14 mouse cellular contexts compared by ENCODE assay signal in the genomic region with DNA sequence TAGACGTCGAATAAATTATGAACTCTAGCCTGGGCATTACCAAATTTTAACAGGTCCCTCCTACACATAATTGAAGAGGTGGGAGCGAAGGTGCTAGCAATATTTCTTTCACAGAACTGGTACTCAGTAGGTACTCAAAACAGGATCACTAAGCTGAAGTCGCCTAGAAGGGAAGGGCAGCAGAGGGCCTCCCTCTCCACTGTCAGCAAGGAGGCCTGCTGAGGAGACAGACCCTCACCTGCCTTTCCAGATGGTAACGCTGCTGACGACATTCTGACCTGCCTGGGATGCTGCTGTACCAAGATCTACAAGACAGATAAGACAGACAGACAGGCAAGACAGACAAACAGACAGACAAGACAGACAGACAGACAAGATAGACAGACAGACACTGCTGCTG. TPM values are rescaled to one million over a fixed set of nuclear protein-coding genes. Genes with fewer than 3 reads are reported as not detected.
DNase-seq lines count a peak whose midpoint lies in the region; ATAC-seq and TF ChIP-seq lines count a peak whose summit lies in the region.
"Had no signal": no experiment of that assay in that cellular context is flagged by ENCODE, and none has a peak within 500 bp of the region (broad histone marks: within the 10 kb centered on the region; RNA-seq: fewer than 3 reads in every experiment).

No protein-coding gene starts in this region.

- H3K27me3 ChIP-seq in heart, embryonic 11.5 days (ENCODE audit: control insufficient read depth, insufficient read depth, low read length): no peaks in the 10 kb centered on the region
- no peaks in the 10 kb centered on the region for H3K27me3 ChIP-seq in lung, embryonic 16.5 days (ENCODE audit: control insufficient read depth, insufficient read depth, low read depth, low read length)
- no peaks in the 10 kb centered on the region for H3K27me3 ChIP-seq in embryonic facial prominence, embryonic 15.5 days
- no peaks in the 10 kb centered on the region for H3K27me3 ChIP-seq in thymus, adult 2 months (ENCODE audit: control insufficient read depth, insufficient read depth, low read length)
- H3K27me3 ChIP-seq: liver, embryonic 13.5 days; neural tube, embryonic 12.5 days had no signal

- 52% methylated on average over 6 of the region's 6 CpGs for WGBS in heart, embryonic 11.5 days (ENCODE audit: insufficient replicate concordance)
- 76% methylated on average over 6 of the region's 6 CpGs for WGBS in lung, embryonic 16.5 days
- 74% methylated on average over 6 of the region's 6 CpGs for WGBS in lung, adult 2 months
- 72% methylated on average over 6 of the region's 6 CpGs for WGBS in embryonic facial prominence, embryonic 15.5 days
- WGBS in thymus, adult 2 months: 73% methylated on average over 6 of the region's 6 CpGs

- no peak overlapping the region for H3K4me2 ChIP-seq in heart, embryonic 11.5 days
- H3K4me2 ChIP-seq in lung, embryonic 16.5 days (ENCODE audit: low read depth, low read length): no peak overlapping the region
- H3K4me2 ChIP-seq in embryonic facial prominence, embryonic 15.5 days (replicated peaks): no peak overlapping the region
- H3K4me2 ChIP-seq: liver, embryonic 13.5 days; neural tube, embryonic 12.5 days had no signal

- H3K4me1 ChIP-seq in heart, embryonic 11.5 days (ENCODE audit: control insufficient read depth, insufficient read depth, low read length): peaks cover 34% of the 10 kb centered on the region
- peaks cover 6% of the 10 kb centered on the region for H3K4me1 ChIP-seq in lung, embryonic 16.5 days (replicated peaks; ENCODE audit: control insufficient read depth, insufficient read depth, low read length)
- peaks cover 14% of the 10 kb centered on the region for H3K4me1 ChIP-seq in lung, adult 2 months (ENCODE audit: control insufficient read depth, insufficient read depth, low read length)
- peaks cover 22% of the 10 kb centered on the region for H3K4me1 ChIP-seq in embryonic facial prominence, embryonic 15.5 days
- no peaks in the 10 kb centered on the region for H3K4me1 ChIP-seq in thymus, adult 2 months (replicated peaks; ENCODE audit: control insufficient read depth, insufficient read depth, low read length)

- no peak for ATAC-seq in heart, embryonic 11.5 days (replicated peaks; ENCODE audit: insufficient number of reproducible peaks, low FRiP score, low TSS enrichment)
- ATAC-seq in lung, embryonic 16.5 days (ENCODE audit: low read depth): no peak
- no peak for ATAC-seq in embryonic facial prominence, embryonic 15.5 days (ENCODE audit: insufficient number of reproducible peaks, low FRiP score, low TSS enrichment, low read depth)

- H3K4me3 ChIP-seq in heart, embryonic 11.5 days (ENCODE audit: low read depth, low read length): no peak overlapping the region
- no peak overlapping the region for H3K4me3 ChIP-seq in lung, embryonic 16.5 days (ENCODE audit: low read length)
- H3K4me3 ChIP-seq in lung, adult 2 months (replicated peaks; ENCODE audit: extremely low read depth, low read depth, low read length): no peak overlapping the region
- H3K4me3 ChIP-seq in embryonic facial prominence, embryonic 15.5 days (replicated peaks): no peak overlapping the region
- no peak overlapping the region for H3K4me3 ChIP-seq in thymus, adult 2 months (ENCODE audit: control insufficient read depth, insufficient read depth, low read length)
- H3K4me3 ChIP-seq: liver, embryonic 13.5 days; neural tube, embryonic 12.5 days had no signal

- peak overlapping the region; percentile 84 for H3K27ac ChIP-seq in heart, embryonic 11.5 days (ENCODE audit: low read depth, low read length)
- H3K27ac ChIP-seq in lung, embryonic 16.5 days (ENCODE audit: low read length): peak overlapping the region; percentile 30; the same call in 1 of the 2 replicates
- H3K27ac ChIP-seq in embryonic facial prominence, embryonic 15.5 days (replicated peaks): peak overlapping the region; percentile 83
- H3K27ac ChIP-seq in thymus, adult 2 months (ENCODE audit: control insufficient read depth, insufficient read depth, low read length): no peak overlapping the region
- H3K27ac ChIP-seq: neural tube, embryonic 12.5 days had no signal

- DNase-seq in heart, postnatal 4 days: no peak
- DNase-seq in lung, adult 2 months: no peak
- peak; percentile 41 for DNase-seq in R1 (ENCODE audit: low read depth, low spot score)
- DNase-seq in thymus, adult 2 months: no peak
- DNase-seq: gastrocnemius, postnatal 36 days; kidney, adult 11 months; liver, embryonic 13.5 days had no signal

- H3K9ac ChIP-seq in heart, embryonic 11.5 days (ENCODE audit: low read depth, low read length): no peak overlapping the region
- no peak overlapping the region for H3K9ac ChIP-seq in lung, embryonic 16.5 days (ENCODE audit: low read length)
- H3K9ac ChIP-seq in embryonic facial prominence, embryonic 15.5 days: no peak overlapping the region
- H3K9ac ChIP-seq: liver, embryonic 13.5 days; neural tube, embryonic 12.5 days had no signal

- H3K36me3 ChIP-seq in heart, embryonic 11.5 days (ENCODE audit: control insufficient read depth, insufficient read depth, low read length): peaks cover 6% of the 10 kb centered on the region
- H3K36me3 ChIP-seq in lung, embryonic 16.5 days (ENCODE audit: control insufficient read depth, insufficient read depth, low read length): peaks cover 3% of the 10 kb centered on the region; the same call in 1 of the 2 replicates
- H3K36me3 ChIP-seq in embryonic facial prominence, embryonic 15.5 days: no peaks in the 10 kb centered on the region
- H3K36me3 ChIP-seq in thymus, adult 2 months (ENCODE audit: control insufficient read depth, insufficient read depth, low read length): peaks cover 9% of the 10 kb centered on the region
- H3K36me3 ChIP-seq: neural tube, embryonic 12.5 days had no signal

- TF ChIP-seq CTCF in lung, adult 2 months (IDR thresholded peaks at IDR 0.05; ENCODE audit: insufficient read depth, low read length): no peak
- no peak for TF ChIP-seq CTCF in thymus, adult 2 months (IDR thresholded peaks at IDR 0.05; ENCODE audit: borderline replicate concordance, control insufficient read depth, extremely low read depth, insufficient read depth, low read length, poor library complexity)

- no peak for TF ChIP-seq POLR2A in lung, adult 2 months (IDR thresholded peaks at IDR 0.05; ENCODE audit: borderline replicate concordance, extremely low read depth, low read depth, low read length)
- TF ChIP-seq POLR2A in thymus, adult 2 months (IDR thresholded peaks at IDR 0.05; ENCODE audit: control insufficient read depth, extremely low read depth, insufficient read depth, low read length, poor library complexity): no peak

- no peaks in the 10 kb centered on the region for H3K9me3 ChIP-seq in heart, embryonic 11.5 days (replicated peaks; ENCODE audit: control insufficient read depth, low read length)
- H3K9me3 ChIP-seq in lung, embryonic 16.5 days (ENCODE audit: control insufficient read depth, low read length): no peaks in the 10 kb centered on the region
- H3K9me3 ChIP-seq in embryonic facial prominence, embryonic 15.5 days (replicated peaks): no peaks in the 10 kb centered on the region
- H3K9me3 ChIP-seq: liver, embryonic 13.5 days; neural tube, embryonic 12.5 days had no signal

RNA-seq across cellular contexts. Expression of gene Pdlim1, which starts 31.3 kb away (rescaled TPM):
- polyA plus RNA-seq in heart, embryonic 11.5 days (2014; fragmentation: Nextera tagmentation; extraction: Ambion mirVana): 318 and 322 TPM in 2 replicates
- total RNA-seq in heart, postnatal 4 days (2021): 100 to 1,000 TPM; 266 to 281 TPM
- polyA plus RNA-seq in lung, embryonic 16.5 days (2015; fragmentation: Nextera tagmentation; extraction: Ambion mirVana): 179 and 200 TPM in 2 replicates
- polyA plus RNA-seq in lung, adult 2 months (2012; rRNA removed): 119 and 148 TPM in 2 replicates
- polyA plus RNA-seq in embryonic facial prominence, embryonic 15.5 days (2015; fragmentation: Nextera tagmentation; extraction: Ambion mirVana): 151 and 164 TPM in 2 replicates
- polyA plus RNA-seq in thymus, adult 2 months (2012; rRNA removed): 133 and 136 TPM in 2 replicates

RNA-seq across cellular contexts. Expression of gene Cyp2c70, which starts 53.2 kb away (rescaled TPM):
- polyA plus RNA-seq in heart, embryonic 11.5 days (2014; fragmentation: Nextera tagmentation; extraction: Ambion mirVana): not detected in 2 replicates
- under 1 TPM; 0.74 TPM for total RNA-seq in heart, postnatal 4 days (2021)
- polyA plus RNA-seq in lung, embryonic 16.5 days (2015; fragmentation: Nextera tagmentation; extraction: Ambion mirVana): 0.41 TPM in 1 of 2 replicates, not detected in the other
- 0.08 and 0.17 TPM in 2 replicates for polyA plus RNA-seq in lung, adult 2 months (2012; rRNA removed)
- not detected in 2 replicates for polyA plus RNA-seq in embryonic facial prominence, embryonic 15.5 days (2015; fragmentation: Nextera tagmentation; extraction: Ambion mirVana)
- 0.11 and 0.48 TPM in 2 replicates for polyA plus RNA-seq in thymus, adult 2 months (2012; rRNA removed)
- total RNA-seq: common myeloid progenitor, adult 5-6 weeks; gastrocnemius, postnatal 36 days had no signal
- polyA plus RNA-seq: large intestine, adult 2 months; neural tube, embryonic 12.5 days; urinary bladder, adult 2 months had no signal
